Mouse (Mus musculus) lung, embryonic 15.5 days (tissue): ENCODE results near the gene Itgb7. TPM values are rescaled to one million over a fixed set of nuclear protein-coding genes. Genes with fewer than 3 reads are reported as not detected.
"Not testable (repeated sequence)": the region's sequence is repeated elsewhere in the genome, so short reads cannot be mapped to it uniquely, and the experiment has no call there.

Experiments
- ATAC-seq: fragments of 200-750 bp; cut with Nextera tagmentation; 2 replicates; pipeline ENCODE4 v1.8.0; 2017; ENCODE audit warnings: moderate number of reproducible peaks, borderline replicate concordance; ENCODE audit not compliant: low FRiP score, low TSS enrichment; ENCODE audit errors: extremely low read depth
- H3K27ac ChIP-seq: fragments of 300-500 bp; sonication (generic); 2 replicates; pipeline ENCODE4 v1.5.1; 2015; ENCODE audit warnings: moderate library complexity, mild to moderate bottlenecking, inconsistent platforms
- H3K27me3 ChIP-seq: fragments of 300-500 bp; sonication (generic); 2 replicates; pipeline ENCODE4 v1.6.1; 2015; ENCODE audit warnings: inconsistent platforms
- H3K36me3 ChIP-seq: fragments of 300-500 bp; sonication (generic); 2 replicates; pipeline ENCODE4 v1.6.1; 2015; ENCODE audit warnings: inconsistent platforms
- H3K4me1 ChIP-seq: fragments of 300-500 bp; sonication (generic); 2 replicates; pipeline ENCODE4 v1.6.1; 2015; ENCODE audit warnings: inconsistent platforms
- H3K4me2 ChIP-seq: fragments of 300-500 bp; sonication (generic); 2 replicates; pipeline ENCODE4 v1.6.1; 2015; ENCODE audit warnings: inconsistent platforms, mild to moderate bottlenecking, moderate library complexity
- H3K4me3 ChIP-seq: fragments of 300-500 bp; sonication (generic); 2 replicates; pipeline ENCODE4 v1.5.1; 2015; ENCODE audit warnings: mild to moderate bottlenecking, inconsistent platforms
- H3K9ac ChIP-seq: fragments of 300-500 bp; sonication (generic); 2 replicates; pipeline ENCODE4 v1.6.1; 2015; ENCODE audit warnings: inconsistent platforms
- H3K9me3 ChIP-seq: fragments of 300-500 bp; sonication (generic); 2 replicates; pipeline ENCODE4 v1.6.1; 2016; ENCODE audit warnings: inconsistent platforms
- WGBS: fragments of 180-500 bp; shearing (Covaris S2); methylation state at CpG from one replicate; pipeline ENCODE4 v1.1.7; 2015; 5-methylcytosine and 5-hydroxymethylcytosine counted together
- polyA plus RNA-seq: library from polyadenylated mRNA; unstranded; fragments of >200 nt; fragmentation: Nextera tagmentation; extraction: Ambion mirVana; gene quantifications from 2 replicates; pipeline ENCODE4 v1.2.1, GENCODE M21; 2015

Gene Itgb7
- polyA plus RNA-seq, 1 experiment from 2014 or later, result 3.2 TPM

- peaks cover 47% of the 10 kb centered on the region for H3K36me3 ChIP-seq
- ATAC-seq, result no peak
Observed at GRCm38 (mm10) chr15:102238543-102239259, 7.0 kb upstream of the Itgb7 start.

DNA sequence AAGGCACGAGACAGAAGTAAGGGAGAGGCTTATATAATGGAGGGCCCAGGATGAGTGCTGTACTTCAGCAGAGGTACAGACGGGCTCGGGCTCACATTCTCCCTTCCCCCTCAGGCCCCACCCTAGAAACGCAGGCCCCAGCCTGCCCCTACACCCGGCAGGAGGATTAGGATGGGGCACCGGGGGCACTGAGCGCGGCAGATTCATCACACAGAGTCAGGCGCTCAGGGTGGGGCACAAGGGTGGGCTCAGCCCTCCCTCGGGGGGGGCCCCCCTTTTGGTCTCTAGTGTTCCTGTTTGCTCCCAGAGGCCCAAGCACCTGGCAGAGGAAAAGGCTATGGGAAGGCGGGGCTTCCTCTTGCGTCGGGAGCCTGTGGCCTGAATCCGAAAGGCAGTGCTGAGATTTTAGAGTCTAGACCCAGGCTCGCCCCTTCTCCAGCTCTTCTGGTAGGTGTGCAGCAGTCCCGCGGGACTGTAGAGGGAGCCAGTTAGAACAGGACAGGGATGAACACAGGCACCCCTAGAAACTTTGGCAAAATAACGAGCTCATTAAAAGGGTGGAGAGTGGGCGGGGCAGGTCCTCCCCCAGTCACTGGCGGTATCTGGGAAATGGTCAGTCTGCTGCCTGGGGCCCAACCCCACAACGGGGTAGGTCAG, 3.8 kb upstream of the Itgb7 start:
- Histone ChIP-seq H3K4me1 (peaks cover 36% of the 10 kb centered on the region), H3K4me3 (no peak overlapping the region), H3K27ac (peak overlapping the region; percentile 59), H3K9ac (no peak overlapping the region), H3K9me3 (no peaks in the 10 kb centered on the region), H3K4me2 (peak overlapping the region; percentile 37; the same call in 1 of the 2 replicates), H3K36me3 (peaks cover 47% of the 10 kb centered on the region), H3K27me3 (no peaks in the 10 kb centered on the region)
- WGBS, result 28% methylated on average over 21 of the region's 21 CpGs
- ATAC-seq, result peak; percentile 40; the same call in 1 of the 2 replicates

More at GRCm38 (mm10) chr15:102238543-102239259, 7.0 kb upstream of the Itgb7 start:
- Histone ChIP-seq H3K9me3 (no peaks in the 10 kb centered on the region), H3K27ac (no peak overlapping the region), H3K27me3 (no peaks in the 10 kb centered on the region), H3K4me2 (no peak overlapping the region), H3K4me3 (no peak overlapping the region), H3K4me1 (peaks cover 44% of the 10 kb centered on the region), H3K9ac (no peak overlapping the region)
- WGBS, result 78% methylated on average over 14 of the region's 14 CpGs

DNA sequence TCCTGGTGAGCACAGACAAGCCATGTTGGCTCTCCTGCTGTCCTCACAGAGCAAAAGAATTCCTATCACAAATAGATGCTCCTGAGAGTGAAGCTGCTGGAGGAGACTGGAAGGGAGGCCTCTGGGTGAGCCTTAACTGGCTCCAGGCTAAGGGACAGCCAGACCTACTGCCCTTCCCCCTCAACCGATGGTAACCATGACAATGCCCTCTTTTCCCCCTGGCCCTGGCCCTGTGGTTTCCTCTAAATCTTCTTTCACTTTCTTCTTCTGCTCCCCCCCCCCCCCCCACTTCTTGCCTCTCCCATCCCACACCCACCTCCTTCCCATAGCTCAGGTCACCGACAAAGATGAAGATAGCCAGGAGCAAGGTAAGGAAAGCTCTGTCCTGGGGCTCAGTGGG, 2.2 kb upstream of the Itgb7 start:
- Histone ChIP-seq H3K9me3 (no peaks in the 10 kb centered on the region), H3K4me2 (no peak overlapping the region), H3K36me3 (peaks cover 40% of the 10 kb centered on the region), H3K27me3 (no peaks in the 10 kb centered on the region), H3K9ac (no peak overlapping the region), H3K27ac (no peak overlapping the region), H3K4me1 (peaks cover 28% of the 10 kb centered on the region), H3K4me3 (no peak overlapping the region)
- 6% methylated on average over 2 of the region's 2 CpGs for WGBS
- no peak for ATAC-seq

DNA sequence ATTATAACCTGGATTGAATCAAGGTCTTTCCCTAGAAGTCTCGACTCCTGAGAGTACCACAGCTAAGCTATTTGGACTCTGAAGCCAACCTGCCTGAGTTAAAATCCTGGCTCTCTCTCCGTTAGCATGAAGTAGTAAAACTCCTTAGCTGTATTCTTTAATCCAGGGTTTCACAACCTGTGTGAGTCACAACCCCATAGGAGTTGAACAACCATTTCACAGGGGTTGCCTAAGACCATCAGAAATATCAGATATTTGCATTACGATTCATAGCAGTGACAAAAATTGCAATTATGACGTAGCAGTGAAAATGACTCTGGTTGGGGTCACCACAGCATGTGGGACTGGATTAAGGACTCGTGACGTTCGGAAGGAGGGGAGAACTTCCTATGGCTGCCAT, 1.0 kb upstream of the Itgb7 start:
- 82% methylated on average over 7 of the region's 7 CpGs for WGBS
- Histone ChIP-seq H3K9ac (no peak overlapping the region), H3K9me3 (no peaks in the 10 kb centered on the region), H3K4me3 (no peak overlapping the region), H3K27me3 (no peaks in the 10 kb centered on the region), H3K27ac (no peak overlapping the region), H3K36me3 (peaks cover 28% of the 10 kb centered on the region), H3K4me2 (no peak overlapping the region), H3K4me1 (peaks cover 28% of the 10 kb centered on the region)
- ATAC-seq, result no peak

DNA sequence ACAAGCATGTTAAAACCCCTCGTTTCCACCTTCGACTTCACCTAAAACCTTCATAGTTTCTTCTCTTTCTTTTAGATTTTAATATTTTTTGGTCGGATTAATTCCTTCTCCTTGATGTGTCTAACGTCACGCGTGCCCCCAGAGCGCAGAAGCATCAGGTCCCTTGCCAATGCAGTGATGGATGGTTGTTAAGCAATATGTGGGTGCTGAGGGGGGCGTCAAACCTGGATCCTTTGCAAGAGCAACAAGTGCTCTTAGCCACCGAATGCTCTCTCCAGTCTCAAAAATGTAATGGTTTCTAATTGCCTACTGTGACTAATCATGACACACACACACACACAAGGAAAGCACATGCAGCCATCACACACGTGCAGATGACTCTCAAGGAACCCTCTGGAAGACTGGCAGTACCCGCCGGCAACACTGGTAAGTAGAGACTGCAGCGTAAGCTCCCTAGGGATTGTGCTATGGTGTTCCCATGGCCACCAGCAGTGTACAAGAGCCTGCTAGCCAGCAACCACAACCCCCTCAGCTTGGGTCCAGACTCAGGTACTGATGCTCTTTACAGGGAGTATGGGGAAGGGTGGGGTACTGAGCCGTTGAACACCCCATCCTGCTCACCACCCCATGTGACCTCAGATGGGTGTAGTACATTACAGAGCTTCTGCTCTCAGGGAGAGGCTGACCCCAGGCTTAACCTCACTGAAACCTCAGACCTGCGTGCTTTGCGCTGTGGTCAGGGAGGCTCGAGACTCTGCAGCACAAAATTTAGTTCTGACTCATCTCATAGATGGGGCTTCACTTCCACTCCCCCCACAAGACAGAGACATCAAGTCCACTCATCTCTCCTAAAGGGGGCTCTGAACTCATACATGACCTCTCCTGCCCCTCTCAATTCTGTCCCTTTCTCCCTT, 1.1 kb downstream of the Itgb7 start:
- no peaks in the 10 kb centered on the region for H3K9me3 ChIP-seq
- no peak overlapping the region for H3K4me3 ChIP-seq
- no peak overlapping the region for H3K27ac ChIP-seq
- WGBS, result 79% methylated on average over 17 of the region's 17 CpGs
- H3K27me3 ChIP-seq, result no peaks in the 10 kb centered on the region
- H3K4me2 ChIP-seq, result no peak overlapping the region
- peaks cover 23% of the 10 kb centered on the region for H3K4me1 ChIP-seq
- no peak overlapping the region for H3K9ac ChIP-seq
- ATAC-seq, result no peak
- H3K36me3 ChIP-seq, result peaks cover 12% of the 10 kb centered on the region

- peaks cover 21% of the 10 kb centered on the region for H3K27me3 ChIP-seq
- not testable (repeated sequence) for ATAC-seq, H3K4me1 ChIP-seq, H3K27ac ChIP-seq, H3K4me3 ChIP-seq, H3K36me3 ChIP-seq, H3K9ac ChIP-seq, H3K9me3 ChIP-seq, H3K4me2 ChIP-seq
- 64% methylated on average over 6 of the region's 6 CpGs for WGBS
Observed at GRCm38 (mm10) chr15:102225619-102226018, 6.1 kb downstream of the Itgb7 start.

DNA sequence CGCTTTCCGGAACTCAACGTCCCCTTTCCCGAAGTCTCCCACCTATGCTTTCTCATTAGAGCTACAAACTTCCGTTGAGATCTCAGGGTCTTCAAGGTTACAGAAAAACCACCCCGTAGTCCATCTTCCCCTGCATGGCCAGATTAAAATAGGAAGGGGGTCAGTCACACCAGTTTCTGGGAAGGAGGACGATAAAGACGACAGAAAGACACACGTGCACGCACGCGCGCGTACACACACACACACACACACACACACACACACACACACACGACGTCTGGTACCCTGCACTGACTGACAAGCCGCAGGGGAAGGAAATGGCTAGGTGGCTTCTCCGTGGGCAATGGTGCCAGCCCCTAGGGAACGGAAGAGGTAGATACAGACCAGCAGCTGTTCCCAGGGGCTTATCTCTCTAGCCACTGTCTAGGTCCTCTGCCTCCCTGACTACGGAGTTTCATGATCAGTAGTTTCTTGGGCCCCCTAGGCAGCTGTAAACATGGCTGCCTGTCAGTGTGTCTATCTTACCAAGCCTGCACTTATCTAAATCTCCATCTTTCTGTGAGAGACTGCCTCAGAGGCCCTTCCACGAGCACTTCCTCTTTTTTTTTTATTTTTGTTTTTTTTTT, 6.6 kb downstream of the Itgb7 start:
- 11% methylated on average over 21 of the region's 21 CpGs for whole genome bisulfite sequencing
- H3K4me1 ChIP-seq, result peaks cover 9% of the 10 kb centered on the region
- peak overlapping the region; percentile 40 for H3K4me3 ChIP-seq
- ATAC-seq, result no peak
- no peak overlapping the region for H3K9ac ChIP-seq
- peak overlapping the region; percentile 86 for H3K4me2 ChIP-seq
- H3K36me3 ChIP-seq, result no peaks in the 10 kb centered on the region
- H3K9me3 ChIP-seq, result no peaks in the 10 kb centered on the region
- peaks cover 21% of the 10 kb centered on the region for H3K27me3 ChIP-seq
- H3K27ac ChIP-seq, result no peak overlapping the region

GRCm38 (mm10) chr15:102224186-102224991, 7.4 kb downstream of the Itgb7 start:
- 3% methylated on average over 43 of the region's 43 CpGs for WGBS
- Histone ChIP-seq H3K9me3 (no peaks in the 10 kb centered on the region), H3K27ac (no peak overlapping the region)

GRCm38 (mm10) chr15:102222386-102222785, 9.4 kb downstream of the Itgb7 start:
- H3K27me3 ChIP-seq, result peaks cover 21% of the 10 kb centered on the region
- no peak for ATAC-seq
- H3K4me3 ChIP-seq, result no peak overlapping the region
- no peak overlapping the region for H3K27ac ChIP-seq
- H3K9me3 ChIP-seq, result no peaks in the 10 kb centered on the region
- H3K4me1 ChIP-seq, result peaks cover 9% of the 10 kb centered on the region
- H3K4me2 ChIP-seq, result no peak overlapping the region
- no peak overlapping the region for H3K9ac ChIP-seq
- 57% methylated on average over 10 of the region's 10 CpGs for WGBS
- no peaks in the 10 kb centered on the region for H3K36me3 ChIP-seq

More at GRCm38 (mm10) chr15:102224186-102224991, 7.4 kb downstream of the Itgb7 start:
- peak; percentile 86 for ATAC-seq
- Histone ChIP-seq H3K9ac (peak overlapping the region; percentile 33), H3K36me3 (no peaks in the 10 kb centered on the region), H3K4me3 (peak overlapping the region; percentile 40), H3K4me1 (peaks cover 9% of the 10 kb centered on the region), H3K27me3 (peaks cover 21% of the 10 kb centered on the region), H3K4me2 (peak overlapping the region; percentile 86)

GRCm38 (mm10) chr15:102217325-102217724, 14.4 kb downstream of the Itgb7 start:
- Histone ChIP-seq H3K36me3 (peaks cover 36% of the 10 kb centered on the region), H3K4me3 (no peak overlapping the region), H3K4me2 (no peak overlapping the region), H3K9me3 (no peaks in the 10 kb centered on the region), H3K4me1 (peaks cover 6% of the 10 kb centered on the region; the same call in 1 of the 2 replicates), H3K27me3 (peaks cover 2% of the 10 kb centered on the region; the same call in 1 of the 2 replicates), H3K27ac (no peak overlapping the region), H3K9ac (no peak overlapping the region)
- ATAC-seq, result 0 out of 2 replicates have a peak, but pooled peaks have one; percentile 30
- 52% methylated on average over 7 of the region's 7 CpGs for WGBS
